Mouse (Mus musculus) hindbrain, embryonic 13.5 days (tissue): ENCODE measurements around the gene Spout1. TPM values are rescaled to one million over a fixed set of nuclear protein-coding genes. Genes with fewer than 3 reads are reported as not detected.
"Not testable (repeated sequence)": the region's sequence is repeated elsewhere in the genome, so short reads cannot be mapped to it uniquely, and the experiment has no call there.

Experiments used
- ATAC-seq: fragments of 200-750 bp; cut with Nextera tagmentation; 2 replicates; pipeline ENCODE4 v1.8.0; 2017; ENCODE audit warnings: moderate TSS enrichment; ENCODE audit not compliant: low FRiP score
- H3K27ac ChIP-seq: fragments of 300-500 bp; sonication (generic); 2 replicates; pipeline ENCODE4 v1.5.1; 2015; ENCODE audit warnings: inconsistent platforms, mild to moderate bottlenecking, moderate library complexity
- H3K27me3 ChIP-seq: fragments of 300-500 bp; sonication (generic); 2 replicates; pipeline ENCODE4 v1.6.1; 2015; ENCODE audit warnings: mild to moderate bottlenecking, inconsistent platforms
- H3K36me3 ChIP-seq: fragments of 300-500 bp; sonication (generic); 2 replicates; pipeline ENCODE4 v1.6.1; 2015; ENCODE audit warnings: mild to moderate bottlenecking, inconsistent platforms
- H3K4me1 ChIP-seq: fragments of 300-500 bp; sonication (generic); replicated peaks from 2 replicates; pipeline ENCODE4 v1.6.1; 2015; ENCODE audit warnings: inconsistent platforms
- H3K4me2 ChIP-seq: fragments of 300-500 bp; sonication (generic); 2 replicates; pipeline ENCODE4 v1.6.1; 2015; ENCODE audit warnings: inconsistent platforms, mild to moderate bottlenecking, moderate library complexity
- H3K4me3 ChIP-seq: fragments of 300-500 bp; sonication (generic); 2 replicates; pipeline ENCODE4 v1.5.1; 2015; ENCODE audit warnings: mild to moderate bottlenecking, inconsistent platforms
- H3K9ac ChIP-seq: fragments of 300-500 bp; sonication (generic); 2 replicates; pipeline ENCODE4 v1.6.1; 2015; ENCODE audit warnings: mild to moderate bottlenecking, inconsistent platforms
- H3K9me3 ChIP-seq: fragments of 300-500 bp; sonication (generic); 2 replicates; pipeline ENCODE4 v1.6.1; 2016; ENCODE audit warnings: inconsistent platforms
- WGBS: fragments of 180-500 bp; shearing (Covaris S2); methylation state at CpG from one replicate; pipeline ENCODE4 v1.1.7; 2015; 5-methylcytosine and 5-hydroxymethylcytosine counted together
- polyA plus RNA-seq: library from polyadenylated mRNA; unstranded; fragments of >200 nt; fragmentation: Nextera tagmentation; extraction: Ambion mirVana; gene quantifications from 2 replicates; pipeline ENCODE4 v1.2.1, GENCODE M21; 2015

Gene Spout1
- polyA plus RNA-seq, 1 experiment from 2014 or later: 58.1 TPM

DNA sequence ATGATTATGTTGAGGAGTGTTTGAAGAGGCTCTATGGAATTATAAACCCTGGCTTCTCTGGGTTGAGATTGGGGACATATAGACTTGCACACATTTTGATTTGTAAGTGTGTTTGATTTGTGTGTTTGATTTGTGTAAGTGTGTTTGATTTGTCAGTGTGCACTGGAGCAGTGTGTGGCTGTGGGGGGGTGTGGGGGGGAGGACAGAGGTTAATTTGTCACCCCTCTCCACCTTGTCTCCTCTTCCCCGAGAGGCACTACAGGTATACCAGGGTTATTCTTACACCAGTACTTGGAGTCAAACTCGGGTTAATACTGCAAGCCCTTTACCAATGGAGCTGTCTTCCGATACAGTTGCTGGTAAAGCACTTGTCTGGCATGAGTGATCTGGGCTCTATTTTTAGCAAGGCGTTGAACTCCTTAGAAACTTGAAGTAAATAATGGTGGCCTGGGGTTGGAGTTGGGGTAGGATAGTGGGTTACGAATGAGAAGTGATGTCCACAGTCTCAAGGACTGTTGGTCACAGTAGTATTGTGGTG is 22.2 kb upstream of the Spout1 start:
- Histone ChIP-seq H3K4me1 (peaks cover 11% of the 10 kb centered on the region), H3K27me3 (no peaks in the 10 kb centered on the region), H3K4me2 (no peak overlapping the region), H3K9me3 (no peaks in the 10 kb centered on the region), H3K36me3 (no peaks in the 10 kb centered on the region), H3K27ac (no peak overlapping the region), H3K9ac (no peak overlapping the region), H3K4me3 (no peak overlapping the region)
- WGBS: 89% methylated on average over 5 of the region's 5 CpGs
- ATAC-seq: no peak

DNA sequence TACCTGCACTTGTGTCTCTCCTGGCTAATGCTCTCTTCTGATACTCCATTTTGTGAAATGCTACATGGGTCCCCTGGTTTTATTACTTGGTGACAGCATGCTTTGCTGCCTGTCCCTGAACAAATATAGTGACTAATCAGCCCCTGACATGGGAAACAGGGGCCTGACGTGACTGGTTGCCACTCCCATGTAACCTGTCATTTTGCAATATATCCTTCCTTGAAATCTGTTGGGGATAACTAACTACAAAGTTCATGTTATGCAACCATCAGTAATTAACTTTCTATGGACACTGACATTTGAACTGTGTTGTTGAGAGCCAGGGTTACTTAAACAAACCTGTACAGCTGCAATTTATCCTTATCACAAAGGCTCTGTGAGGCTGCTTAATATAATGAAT is 21.7 kb upstream of the Spout1 start:
- no peak overlapping the region for H3K4me3 ChIP-seq
- no peaks in the 10 kb centered on the region for H3K9me3 ChIP-seq
- H3K27me3 ChIP-seq: no peaks in the 10 kb centered on the region
- H3K4me1 ChIP-seq: peaks cover 11% of the 10 kb centered on the region
- H3K9ac ChIP-seq: no peak overlapping the region
- no peaks in the 10 kb centered on the region for H3K36me3 ChIP-seq
- no peak overlapping the region for H3K27ac ChIP-seq
- ATAC-seq: no peak
- H3K4me2 ChIP-seq: no peak overlapping the region
- 70% methylated on average over 1 of the region's 1 CpGs for WGBS

DNA sequence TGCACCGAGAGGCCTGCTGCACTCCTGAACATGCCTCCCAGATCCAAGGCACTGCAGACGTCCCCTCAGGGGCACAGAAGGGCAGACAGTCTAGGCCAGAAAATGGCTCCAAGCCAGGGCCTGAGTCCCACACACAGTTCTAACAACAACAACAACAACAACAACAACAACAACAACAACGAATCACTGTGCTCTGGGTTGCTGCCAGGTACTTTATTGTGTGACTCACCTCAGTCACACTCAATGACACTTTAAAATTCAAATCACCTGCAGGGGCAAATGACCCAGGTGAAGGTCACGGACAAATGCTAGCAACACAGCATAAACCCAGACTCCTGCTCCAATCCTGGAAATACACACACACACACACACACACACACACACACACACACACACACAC is 19.8 kb upstream of the Spout1 start:
- Histone ChIP-seq H3K9me3 (no peaks in the 10 kb centered on the region), H3K4me2 (no peak overlapping the region), H3K9ac (peak overlapping the region; percentile 51; the same call in 1 of the 2 replicates), H3K27ac (no peak overlapping the region), H3K36me3 (no peaks in the 10 kb centered on the region), H3K4me3 (no peak overlapping the region), H3K27me3 (no peaks in the 10 kb centered on the region), H3K4me1 (no peaks in the 10 kb centered on the region)
- no peak for ATAC-seq
- 75% methylated on average over 4 of the region's 4 CpGs for WGBS

DNA sequence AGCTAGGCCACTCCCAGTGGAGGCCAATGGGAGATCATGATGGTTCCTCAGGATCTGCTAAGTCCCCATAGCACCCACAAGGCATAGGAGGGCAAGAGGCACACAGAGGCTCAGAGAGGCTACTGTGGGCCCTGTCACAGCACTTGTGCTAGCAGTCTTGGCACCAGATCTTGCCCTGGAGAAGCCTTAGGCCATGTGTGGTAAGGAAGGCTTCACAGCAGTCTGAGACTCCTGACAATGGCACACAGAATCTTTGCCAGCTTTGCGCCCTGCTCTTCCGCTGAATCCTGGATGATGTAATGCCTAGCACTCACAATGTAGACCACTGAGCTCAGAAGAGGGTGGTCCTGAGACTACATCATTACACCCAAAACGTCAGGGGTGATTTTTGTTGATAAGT is 16.4 kb upstream of the Spout1 start:
- H3K9ac ChIP-seq: no peak overlapping the region
- H3K36me3 ChIP-seq: peaks cover 12% of the 10 kb centered on the region
- no peak overlapping the region for H3K27ac ChIP-seq
- H3K4me1 ChIP-seq: no peaks in the 10 kb centered on the region
- H3K4me3 ChIP-seq: no peak overlapping the region
- 77% methylated on average over 3 of the region's 3 CpGs for WGBS
- ATAC-seq: no peak
- H3K4me2 ChIP-seq: no peak overlapping the region
- no peaks in the 10 kb centered on the region for H3K9me3 ChIP-seq
- H3K27me3 ChIP-seq: no peaks in the 10 kb centered on the region

DNA sequence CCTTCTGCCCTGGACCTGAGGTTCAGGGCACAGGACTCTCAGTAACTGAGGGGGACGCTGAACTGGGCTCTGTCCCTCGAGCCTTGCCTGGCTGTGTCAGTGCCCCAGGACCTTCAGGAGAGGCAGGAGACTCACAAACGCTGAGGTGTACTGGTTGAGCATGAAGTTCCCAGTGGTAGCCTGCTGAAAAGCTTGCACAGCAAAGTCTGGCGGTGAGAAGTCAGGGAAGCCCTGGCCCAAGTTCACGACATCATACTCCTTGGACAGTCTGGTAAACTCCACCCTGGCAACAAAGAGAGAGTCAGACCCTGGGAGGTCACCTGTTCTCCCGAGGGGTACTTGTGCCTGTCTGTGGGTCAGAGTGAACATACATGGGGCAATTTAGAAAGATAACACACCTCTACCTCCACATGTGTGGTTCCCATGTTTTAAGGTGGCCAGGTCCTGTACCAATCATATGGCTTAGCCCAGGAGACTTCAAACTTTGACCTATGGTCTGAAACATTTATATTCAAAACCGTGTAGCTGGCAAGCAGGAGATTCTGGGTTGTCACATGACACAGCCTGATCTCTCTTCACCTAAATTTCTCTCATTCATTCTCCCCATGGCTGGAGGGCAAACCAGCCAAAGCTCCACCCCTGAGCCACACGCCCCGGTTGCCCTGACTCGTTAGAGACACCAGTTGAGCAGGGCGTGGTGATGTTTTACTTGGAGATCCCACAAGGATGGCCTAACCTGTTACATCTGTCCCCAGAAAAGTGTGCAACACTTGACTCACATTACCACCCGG is 13.7 kb upstream of the Spout1 start:
- Histone ChIP-seq H3K9ac (no peak overlapping the region), H3K4me3 (no peak overlapping the region), H3K36me3 (peaks cover 14% of the 10 kb centered on the region), H3K9me3 (no peaks in the 10 kb centered on the region), H3K4me2 (no peak overlapping the region), H3K27me3 (no peaks in the 10 kb centered on the region), H3K27ac (no peak overlapping the region), H3K4me1 (no peaks in the 10 kb centered on the region)
- 93% methylated on average over 12 of the region's 12 CpGs for WGBS
- ATAC-seq: no peak

DNA sequence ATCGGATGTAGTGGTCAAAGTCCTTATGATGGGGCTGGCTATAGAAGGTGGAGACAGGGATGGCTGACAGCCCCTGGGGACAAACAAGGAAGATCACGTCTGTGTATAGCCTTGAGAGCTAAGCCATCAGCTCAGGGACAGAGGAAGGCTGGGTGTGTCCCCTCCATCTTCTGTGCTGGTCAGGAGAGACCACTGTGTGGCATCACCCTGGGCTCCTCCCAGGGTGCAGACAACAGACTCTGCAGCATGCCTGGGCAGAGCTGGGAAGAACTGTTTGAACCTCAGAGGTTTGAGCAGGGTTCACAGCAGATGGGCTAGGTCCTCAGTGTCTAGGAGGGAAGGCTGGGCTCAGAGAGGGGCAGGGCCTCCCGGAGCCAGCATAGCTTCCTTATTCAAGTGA is 7.4 kb upstream of the Spout1 start:
- WGBS: 81% methylated on average over 3 of the region's 3 CpGs
- ATAC-seq: no peak

DNA sequence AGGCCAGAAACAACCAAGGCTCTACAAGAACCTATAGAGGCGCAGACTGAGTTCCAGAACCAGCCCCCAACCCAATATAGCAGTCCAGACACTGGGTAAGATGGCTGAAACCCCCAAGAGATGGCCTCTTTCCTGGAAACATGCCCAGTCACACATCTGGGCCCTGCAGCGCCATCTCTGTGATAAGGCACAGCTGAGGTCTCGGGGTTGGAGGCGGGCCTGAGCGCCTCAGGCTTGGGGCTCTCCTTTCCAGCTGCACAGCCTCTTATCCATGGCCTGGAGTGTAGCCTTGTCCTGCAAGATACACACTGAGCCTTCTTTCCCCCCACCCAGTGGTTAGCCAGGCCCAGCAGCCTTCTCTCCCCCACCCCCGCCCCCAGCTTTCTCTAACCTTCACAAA is 7.0 kb upstream of the Spout1 start:
- Histone ChIP-seq H3K4me3 (no peak overlapping the region), H3K36me3 (peaks cover 19% of the 10 kb centered on the region), H3K27me3 (no peaks in the 10 kb centered on the region), H3K9me3 (no peaks in the 10 kb centered on the region; the same call in 1 of the 2 replicates), H3K9ac (no peak overlapping the region), H3K4me1 (no peaks in the 10 kb centered on the region), H3K4me2 (no peak overlapping the region), H3K27ac (no peak overlapping the region)
- 85% methylated on average over 6 of the region's 6 CpGs for WGBS
- ATAC-seq: no peak

More for the DNA sequence above, 7.4 kb upstream of the Spout1 start:
- H3K9me3 ChIP-seq: no peaks in the 10 kb centered on the region; the same call in 1 of the 2 replicates
- no peaks in the 10 kb centered on the region for H3K27me3 ChIP-seq
- H3K36me3 ChIP-seq: peaks cover 19% of the 10 kb centered on the region
- H3K4me1 ChIP-seq: no peaks in the 10 kb centered on the region
- no peak overlapping the region for H3K4me2 ChIP-seq
- H3K9ac ChIP-seq: no peak overlapping the region
- H3K27ac ChIP-seq: no peak overlapping the region
- no peak overlapping the region for H3K4me3 ChIP-seq

DNA sequence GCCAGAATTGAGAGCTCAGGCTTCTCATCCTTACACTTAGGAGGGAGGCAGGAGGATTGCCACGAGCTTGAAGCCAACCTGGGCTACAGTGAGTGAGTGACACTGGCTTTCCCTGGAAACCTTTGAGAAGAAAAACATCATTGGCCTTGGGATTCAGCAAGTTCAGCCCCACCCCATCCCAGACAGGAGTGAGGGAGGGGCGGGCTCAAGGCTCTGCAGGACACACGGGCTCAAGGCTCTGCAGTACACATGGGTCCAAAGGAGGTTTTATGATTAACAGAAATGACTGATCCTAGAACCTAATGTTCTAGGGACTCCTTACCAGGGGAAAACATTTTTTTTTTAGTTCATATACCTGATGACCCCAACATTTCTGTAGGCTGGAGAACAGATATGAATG is 5.5 kb upstream of the Spout1 start:
- H3K27ac ChIP-seq: no peak overlapping the region
- 80% methylated on average over 3 of the region's 3 CpGs for WGBS
- no peak overlapping the region for H3K4me3 ChIP-seq
- H3K36me3 ChIP-seq: peaks cover 12% of the 10 kb centered on the region
- no peaks in the 10 kb centered on the region; the same call in 1 of the 2 replicates for H3K9me3 ChIP-seq
- H3K27me3 ChIP-seq: no peaks in the 10 kb centered on the region
- H3K9ac ChIP-seq: no peak overlapping the region
- no peaks in the 10 kb centered on the region for H3K4me1 ChIP-seq
- ATAC-seq: no peak
- H3K4me2 ChIP-seq: no peak overlapping the region

DNA sequence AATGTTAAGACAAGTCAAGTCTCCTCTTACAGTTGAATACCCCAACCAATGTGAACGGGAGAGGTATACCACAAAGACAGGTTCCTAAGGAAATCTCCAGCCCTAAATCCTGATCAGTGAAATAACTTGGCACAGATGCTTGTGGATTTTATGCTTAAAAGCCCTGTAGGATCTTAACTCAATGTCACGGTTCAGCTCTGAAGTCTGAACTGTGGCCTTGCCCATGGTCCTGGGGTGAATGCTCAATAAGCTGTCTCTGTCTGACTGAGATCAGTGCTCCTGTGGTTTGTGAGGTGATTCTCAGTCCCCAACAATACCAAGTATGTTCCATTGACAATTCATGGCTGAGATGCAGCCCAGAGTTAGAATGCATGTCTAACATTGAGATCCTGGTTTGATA is 4.2 kb upstream of the Spout1 start:
- Histone ChIP-seq H3K27ac (no peak overlapping the region), H3K9ac (no peak overlapping the region), H3K4me3 (no peak overlapping the region), H3K27me3 (no peaks in the 10 kb centered on the region), H3K9me3 (no peaks in the 10 kb centered on the region; the same call in 1 of the 2 replicates), H3K4me1 (peaks cover 7% of the 10 kb centered on the region), H3K4me2 (no peak overlapping the region), H3K36me3 (peaks cover 12% of the 10 kb centered on the region)
- WGBS: 89% methylated on average over 2 of the region's 2 CpGs
- no peak for ATAC-seq

DNA sequence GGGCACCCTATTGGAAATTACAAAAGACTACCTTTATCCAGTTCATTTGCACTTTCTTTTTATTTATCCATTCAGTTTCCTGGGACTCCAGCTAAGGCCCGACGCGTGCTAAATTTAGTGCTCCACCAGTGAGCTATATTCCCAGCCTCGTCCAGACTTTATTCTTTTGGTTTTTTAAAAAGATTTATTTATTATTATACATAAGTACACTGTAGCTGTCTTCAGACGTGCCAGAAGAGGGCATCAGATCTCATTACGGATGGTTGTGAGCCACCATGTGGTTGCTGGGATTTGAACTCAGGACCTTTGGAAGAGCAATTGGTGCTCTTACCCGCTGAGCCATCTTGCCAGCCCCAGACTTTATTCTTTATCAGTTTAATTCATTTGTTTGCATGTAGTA is 452 bp upstream of the Spout1 start:
- not testable (repeated sequence) for H3K9ac ChIP-seq, H3K27me3 ChIP-seq, H3K27ac ChIP-seq, H3K9me3 ChIP-seq
- peak; percentile 50 for ATAC-seq
- Histone ChIP-seq H3K4me2 (peak overlapping the region; percentile 90), H3K4me3 (peak overlapping the region; percentile 69), H3K36me3 (peaks cover 32% of the 10 kb centered on the region), H3K4me1 (peaks cover 14% of the 10 kb centered on the region)
- 44% methylated on average over 7 of the region's 7 CpGs for WGBS

DNA sequence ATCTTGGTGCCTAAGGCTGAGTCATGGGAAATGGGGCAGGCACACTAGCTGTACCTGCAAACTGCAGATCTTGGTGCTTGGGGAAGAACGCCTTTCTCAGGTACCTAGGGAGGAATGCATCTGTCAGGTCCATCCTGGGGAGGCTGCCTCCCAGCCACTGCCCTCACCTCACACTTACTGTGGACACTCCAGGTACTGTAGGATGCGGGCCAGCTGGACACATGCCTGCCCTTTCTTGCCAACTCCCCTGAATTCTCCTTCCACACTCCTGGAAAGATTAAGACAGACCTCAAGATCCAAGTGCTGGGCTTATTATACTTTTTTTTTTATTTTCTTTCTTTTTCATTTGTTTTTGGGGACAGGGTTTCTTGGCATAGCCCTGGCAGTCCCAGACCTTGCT is 1.7 kb downstream of the Spout1 start:
- no peak overlapping the region for H3K27ac ChIP-seq
- peaks cover 10% of the 10 kb centered on the region; the same call in 1 of the 2 replicates for H3K27me3 ChIP-seq
- no peak overlapping the region for H3K9ac ChIP-seq
- no peak overlapping the region for H3K4me3 ChIP-seq
- H3K9me3 ChIP-seq: no peaks in the 10 kb centered on the region
- no peak for ATAC-seq
- H3K36me3 ChIP-seq: peaks cover 45% of the 10 kb centered on the region
- 100% methylated on average over 2 of the region's 2 CpGs for WGBS
- peaks cover 28% of the 10 kb centered on the region for H3K4me1 ChIP-seq
- no peak overlapping the region for H3K4me2 ChIP-seq

DNA sequence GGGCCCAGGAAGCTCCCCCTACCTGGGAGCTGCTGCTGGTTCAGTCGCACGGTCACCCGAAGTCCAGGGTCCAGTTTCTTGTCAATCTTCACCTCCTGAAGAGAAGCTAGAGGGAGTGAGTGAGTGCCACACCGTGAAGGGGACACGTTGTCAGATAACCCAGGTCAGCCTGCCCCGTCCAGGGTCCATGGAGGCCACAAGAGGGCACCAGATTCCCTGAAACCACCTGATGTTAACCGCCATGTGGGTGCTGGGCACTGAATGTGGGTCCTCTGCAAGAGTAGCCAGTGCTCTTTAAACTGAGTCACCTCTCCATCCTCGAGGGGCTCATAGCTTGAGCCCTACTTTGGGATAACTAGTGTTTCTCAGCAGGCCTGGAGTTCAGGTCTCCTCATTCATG is 2.4 kb downstream of the Spout1 start:
- no peak overlapping the region for H3K9ac ChIP-seq
- H3K9me3 ChIP-seq: no peaks in the 10 kb centered on the region
- no peak overlapping the region for H3K27ac ChIP-seq
- H3K36me3 ChIP-seq: peaks cover 45% of the 10 kb centered on the region
- H3K4me1 ChIP-seq: peaks cover 31% of the 10 kb centered on the region
- peaks cover 10% of the 10 kb centered on the region; the same call in 1 of the 2 replicates for H3K27me3 ChIP-seq
- H3K4me2 ChIP-seq: no peak overlapping the region
- H3K4me3 ChIP-seq: no peak overlapping the region
- ATAC-seq: no peak
- WGBS: 91% methylated on average over 8 of the region's 8 CpGs
